Mouse (Mus musculus): ENCODE data around the gene Klhl10. TPM values are rescaled to one million over a fixed set of nuclear protein-coding genes. Genes with fewer than 3 reads are reported as not detected.

Klhl10 gene
- polyA plus RNA-seq, 1 experiment from 2014 or later: 0.68 TPM

GRCm38 (mm10) chr11:100493771-100494170 is 52.1 kb downstream of the Klhl10 start:
- Histone ChIP-seq H3K9ac (replicated peaks; ENCODE audit: low read depth, low read length) (no peak overlapping the region), H3K9me3 (ENCODE audit: control insufficient read depth, low read length) (no peaks in the 10 kb centered on the region), H3K27ac (ENCODE audit: low read depth, low read length) (no peak overlapping the region), H3K4me3 (ENCODE audit: low read depth, low read length) (no peak overlapping the region), H3K4me1 (ENCODE audit: control insufficient read depth, insufficient read depth, low read length) (no peaks in the 10 kb centered on the region), H3K27me3 (ENCODE audit: control insufficient read depth, insufficient read depth, low read length) (no peaks in the 10 kb centered on the region), H3K36me3 (ENCODE audit: control insufficient read depth, insufficient read depth, low read length) (peaks cover 91% of the 10 kb centered on the region), H3K4me2 (ENCODE audit: low read depth, low read length) (no peak overlapping the region)
- 93% methylated on average over 12 of the region's 12 CpGs for WGBS
- ATAC-seq (ENCODE audit: low read depth): no peak

GRCm38 (mm10) chr11:100500241-100500640 is 58.5 kb downstream of the Klhl10 start:
- Histone ChIP-seq H3K9me3 (ENCODE audit: control insufficient read depth, low read length) (no peaks in the 10 kb centered on the region), H3K9ac (replicated peaks; ENCODE audit: low read depth, low read length) (no peak overlapping the region), H3K4me3 (ENCODE audit: low read depth, low read length) (no peak overlapping the region), H3K4me2 (ENCODE audit: low read depth, low read length) (no peak overlapping the region), H3K4me1 (ENCODE audit: control insufficient read depth, insufficient read depth, low read length) (no peaks in the 10 kb centered on the region), H3K36me3 (ENCODE audit: control insufficient read depth, insufficient read depth, low read length) (peaks cover 77% of the 10 kb centered on the region), H3K27ac (ENCODE audit: low read depth, low read length) (no peak overlapping the region), H3K27me3 (ENCODE audit: control insufficient read depth, insufficient read depth, low read length) (no peaks in the 10 kb centered on the region)
- WGBS: 89% methylated on average over 3 of the region's 3 CpGs
- no peak for ATAC-seq (ENCODE audit: low read depth)

- 83% methylated on average over 7 of the region's 7 CpGs for WGBS
- ATAC-seq (ENCODE audit: low read depth): no peak
- no peak overlapping the region for H3K4me2 ChIP-seq (ENCODE audit: low read depth, low read length)
- no peak overlapping the region for H3K9ac ChIP-seq (replicated peaks; ENCODE audit: low read depth, low read length)
- H3K9me3 ChIP-seq (ENCODE audit: control insufficient read depth, low read length): no peaks in the 10 kb centered on the region
- no peak overlapping the region for H3K27ac ChIP-seq (ENCODE audit: low read depth, low read length)
- H3K4me3 ChIP-seq (ENCODE audit: low read depth, low read length): no peak overlapping the region
- no peaks in the 10 kb centered on the region for H3K4me1 ChIP-seq (ENCODE audit: control insufficient read depth, insufficient read depth, low read length)
- H3K36me3 ChIP-seq (ENCODE audit: control insufficient read depth, insufficient read depth, low read length): peaks cover 76% of the 10 kb centered on the region
- no peaks in the 10 kb centered on the region for H3K27me3 ChIP-seq (ENCODE audit: control insufficient read depth, insufficient read depth, low read length)
Observed at GRCm38 (mm10) chr11:100500651-100501050, 58.9 kb downstream of the Klhl10 start.

- Histone ChIP-seq H3K4me1 (ENCODE audit: control insufficient read depth, insufficient read depth, low read length) (no peaks in the 10 kb centered on the region), H3K4me2 (ENCODE audit: low read depth, low read length) (no peak overlapping the region), H3K36me3 (ENCODE audit: control insufficient read depth, insufficient read depth, low read length) (peaks cover 75% of the 10 kb centered on the region), H3K27ac (ENCODE audit: low read depth, low read length) (no peak overlapping the region), H3K9ac (replicated peaks; ENCODE audit: low read depth, low read length) (no peak overlapping the region), H3K4me3 (ENCODE audit: low read depth, low read length) (no peak overlapping the region), H3K27me3 (ENCODE audit: control insufficient read depth, insufficient read depth, low read length) (no peaks in the 10 kb centered on the region), H3K9me3 (ENCODE audit: control insufficient read depth, low read length) (no peaks in the 10 kb centered on the region)
- WGBS: 56% methylated on average over 6 of the region's 6 CpGs
- ATAC-seq (ENCODE audit: low read depth): no peak
Observed at GRCm38 (mm10) chr11:100501321-100501720, 59.6 kb downstream of the Klhl10 start.

GRCm38 (mm10) chr11:100504990-100505660 is 63.4 kb downstream of the Klhl10 start:
- Histone ChIP-seq H3K9me3 (ENCODE audit: control insufficient read depth, low read length) (no peaks in the 10 kb centered on the region), H3K4me1 (ENCODE audit: control insufficient read depth, insufficient read depth, low read length) (no peaks in the 10 kb centered on the region), H3K4me3 (ENCODE audit: low read depth, low read length) (no peak overlapping the region), H3K9ac (replicated peaks; ENCODE audit: low read depth, low read length) (no peak overlapping the region), H3K4me2 (ENCODE audit: low read depth, low read length) (no peak overlapping the region), H3K36me3 (ENCODE audit: control insufficient read depth, insufficient read depth, low read length) (peaks cover 65% of the 10 kb centered on the region), H3K27me3 (ENCODE audit: control insufficient read depth, insufficient read depth, low read length) (no peaks in the 10 kb centered on the region), H3K27ac (ENCODE audit: low read depth, low read length) (no peak overlapping the region)
- WGBS: 98% methylated on average over 12 of the region's 12 CpGs
- no peak for ATAC-seq (ENCODE audit: low read depth)

GRCm38 (mm10) chr11:100505997-100506396 is 64.3 kb downstream of the Klhl10 start:
- WGBS: 95% methylated on average over 8 of the region's 8 CpGs
- Histone ChIP-seq H3K9ac (replicated peaks; ENCODE audit: low read depth, low read length) (no peak overlapping the region), H3K4me2 (ENCODE audit: low read depth, low read length) (no peak overlapping the region), H3K9me3 (ENCODE audit: control insufficient read depth, low read length) (no peaks in the 10 kb centered on the region), H3K4me1 (ENCODE audit: control insufficient read depth, insufficient read depth, low read length) (no peaks in the 10 kb centered on the region), H3K27ac (ENCODE audit: low read depth, low read length) (no peak overlapping the region), H3K4me3 (ENCODE audit: low read depth, low read length) (no peak overlapping the region), H3K27me3 (ENCODE audit: control insufficient read depth, insufficient read depth, low read length) (no peaks in the 10 kb centered on the region), H3K36me3 (ENCODE audit: control insufficient read depth, insufficient read depth, low read length) (peaks cover 67% of the 10 kb centered on the region)
- ATAC-seq (ENCODE audit: low read depth): no peak

Small RNA genes within 50 kb of the gene (microRNA-seq; reads per million reads assigned to microRNA genes)
- gene Gm27374 (not detected), gene Mir7116 (1.4 reads per million)

Other genes with a start within 250 kb of the Klhl10 start
- gene Krt9, start 248.7 kb upstream of the Klhl10 start, polyA plus RNA-seq (2014; fragmentation: Nextera tagmentation; extraction: Ambion mirVana): 0.08 TPM in 1 of 2 replicates, not detected in the other
- 0.36 and 0.40 TPM in 2 replicates for gene Krt14, start 234.4 kb upstream of the Klhl10 start, polyA plus RNA-seq (2014; fragmentation: Nextera tagmentation; extraction: Ambion mirVana)
- not detected in 2 replicates for gene Krt16, start 193.0 kb upstream of the Klhl10 start, polyA plus RNA-seq (2014; fragmentation: Nextera tagmentation; extraction: Ambion mirVana)
- 0.22 TPM in 1 of 2 replicates, not detected in the other for gene Krt17, start 180.9 kb upstream of the Klhl10 start, polyA plus RNA-seq (2014; fragmentation: Nextera tagmentation; extraction: Ambion mirVana)
- gene Krt42, start 172.0 kb upstream of the Klhl10 start, polyA plus RNA-seq (2014; fragmentation: Nextera tagmentation; extraction: Ambion mirVana): not detected in 2 replicates
- gene Eif1, start 122.0 kb upstream of the Klhl10 start, polyA plus RNA-seq (2014; fragmentation: Nextera tagmentation; extraction: Ambion mirVana): 1,262 and 1,333 TPM in 2 replicates
- not detected in 2 replicates for gene Gast, start 107.5 kb upstream of the Klhl10 start, polyA plus RNA-seq (2014; fragmentation: Nextera tagmentation; extraction: Ambion mirVana)
- gene Hap1, start 85.8 kb upstream of the Klhl10 start, polyA plus RNA-seq (2014; fragmentation: Nextera tagmentation; extraction: Ambion mirVana): 71.6 and 93.7 TPM in 2 replicates
- gene Jup, start 44.2 kb upstream of the Klhl10 start, polyA plus RNA-seq (2014; fragmentation: Nextera tagmentation; extraction: Ambion mirVana): 43.0 and 58.9 TPM in 2 replicates
- gene P3h4, start 27.1 kb upstream of the Klhl10 start, polyA plus RNA-seq (2014; fragmentation: Nextera tagmentation; extraction: Ambion mirVana): 18.9 and 21.1 TPM in 2 replicates
- 7.2 and 32.8 TPM in 2 replicates for gene Fkbp10, start 26.2 kb upstream of the Klhl10 start, polyA plus RNA-seq (2014; fragmentation: Nextera tagmentation; extraction: Ambion mirVana)
- gene Nt5c3b, start 109 bp upstream of the Klhl10 start, polyA plus RNA-seq (2014; fragmentation: Nextera tagmentation; extraction: Ambion mirVana): 107 and 109 TPM in 2 replicates
- gene Klhl11, start 30.8 kb downstream of the Klhl10 start, polyA plus RNA-seq (2014; fragmentation: Nextera tagmentation; extraction: Ambion mirVana): 15.7 and 16.1 TPM in 2 replicates
- gene Acly, start 86.1 kb downstream of the Klhl10 start, polyA plus RNA-seq (2014; fragmentation: Nextera tagmentation; extraction: Ambion mirVana): 191 and 250 TPM in 2 replicates
- 1.7 and 2.2 TPM in 2 replicates for gene Ttc25, start 103.7 kb downstream of the Klhl10 start, polyA plus RNA-seq (2014; fragmentation: Nextera tagmentation; extraction: Ambion mirVana)
- 41.1 and 49.3 TPM in 2 replicates for gene Cnp, start 133.0 kb downstream of the Klhl10 start, polyA plus RNA-seq (2014; fragmentation: Nextera tagmentation; extraction: Ambion mirVana)
- gene Nkiras2, start 177.3 kb downstream of the Klhl10 start, polyA plus RNA-seq (2014; fragmentation: Nextera tagmentation; extraction: Ambion mirVana): 108 and 110 TPM in 2 replicates
- 109 and 112 TPM in 2 replicates for gene Dnajc7, start 178.3 kb downstream of the Klhl10 start, polyA plus RNA-seq (2014; fragmentation: Nextera tagmentation; extraction: Ambion mirVana)

Measured in neural tube, embryonic 14.5 days (tissue).